Mouse (Mus musculus) layer of hippocampus, adult 8-10 months (tissue): ENCODE results near the gene Hoxb5. TPM values are rescaled to one million over a fixed set of nuclear protein-coding genes. Genes with fewer than 3 reads are reported as not detected.
A peak's percentile ranks its signal among the peaks of the same experiment; 100 is the strongest.

Experiments
- DNase-seq, 2 experiments: peaks; one replicate each; pipeline ENCODE4 v3.0.0; 2022; ENCODE audit warnings: low spot score in 2 of 2
- total RNA-seq, 4 experiments: library from RNA; stranded (reverse); gene quantifications; 2 replicates each; pipeline ENCODE4 v1.2.4; 2022

Gene Hoxb5
- total RNA-seq, 4 experiments from 2014 or later, result not detected

DNA sequence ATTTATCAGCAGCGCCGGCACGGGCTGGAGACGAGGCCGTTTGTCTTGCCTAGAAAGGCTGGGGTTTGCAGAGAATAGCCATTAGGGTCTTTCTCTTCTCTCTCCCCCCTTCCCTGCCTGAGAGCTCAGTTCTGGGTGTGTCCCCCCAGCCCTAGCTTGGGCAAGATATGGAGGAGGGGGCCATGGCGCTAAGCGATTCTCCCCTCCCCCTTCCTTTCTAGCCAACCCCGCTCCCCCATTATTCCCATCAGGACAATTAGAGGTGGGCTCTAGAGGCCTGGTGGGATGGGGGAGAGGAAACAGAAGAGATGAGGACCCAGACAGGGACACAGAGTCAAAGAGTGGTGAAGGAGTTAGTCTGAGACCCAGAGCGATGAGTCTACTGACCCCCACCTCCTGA lies 15.7 kb upstream of the Hoxb5 start:
- no peak for DNase-seq

DNA sequence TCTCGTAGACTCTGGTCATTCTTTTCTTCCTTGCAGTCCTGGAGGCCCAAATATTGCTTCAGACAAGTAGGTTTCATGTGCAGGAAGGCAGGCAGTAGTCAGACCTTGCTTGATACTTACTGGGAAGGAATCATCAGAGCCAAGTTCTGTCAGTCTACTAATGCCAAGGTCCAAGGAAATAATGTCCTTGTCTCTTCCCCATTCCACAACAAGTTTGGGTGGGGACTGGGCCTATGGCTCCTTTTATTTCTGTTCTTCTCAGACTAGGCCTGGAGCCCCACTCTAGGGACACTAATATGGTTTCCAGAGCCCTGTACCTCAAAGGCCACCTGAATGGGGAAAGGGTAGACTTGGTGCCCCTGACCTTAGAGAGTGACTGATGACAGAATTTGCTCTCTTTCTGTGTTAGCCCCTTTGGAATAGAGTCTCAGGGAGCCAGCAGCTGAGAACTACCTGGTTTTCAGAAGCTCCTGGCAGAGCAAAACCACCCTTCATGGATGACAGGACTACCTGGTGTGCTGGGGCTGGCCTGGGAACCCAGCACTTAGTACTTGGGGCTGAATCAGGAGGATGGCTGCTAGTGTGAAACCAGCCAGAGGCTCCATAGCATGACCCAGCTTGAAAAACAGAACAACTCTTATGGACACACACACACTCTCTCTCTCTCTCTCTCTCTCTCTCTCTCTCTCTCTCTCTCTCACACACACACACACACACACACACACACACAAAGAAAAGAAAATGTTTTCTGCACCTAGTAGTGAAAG lies 14.5 kb upstream of the Hoxb5 start:
- no peak for DNase-seq

DNA sequence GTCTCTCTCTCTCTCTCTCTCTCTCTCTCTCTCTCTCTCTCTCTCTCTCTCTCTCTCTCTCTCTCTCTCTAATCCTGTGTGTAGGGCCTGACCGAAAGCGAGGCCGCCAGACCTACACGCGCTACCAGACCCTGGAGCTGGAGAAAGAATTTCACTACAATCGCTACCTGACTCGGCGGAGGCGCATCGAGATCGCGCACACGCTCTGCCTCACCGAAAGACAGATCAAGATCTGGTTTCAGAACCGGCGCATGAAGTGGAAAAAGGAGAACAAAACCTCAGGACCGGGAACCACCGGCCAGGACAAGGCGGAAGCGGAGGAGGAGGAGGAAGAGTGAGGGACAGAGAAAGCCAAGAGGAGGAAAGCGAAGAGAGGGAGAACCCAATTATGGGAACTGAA lies 13.8 kb upstream of the Hoxb5 start:
- DNase-seq, result no peak

DNA sequence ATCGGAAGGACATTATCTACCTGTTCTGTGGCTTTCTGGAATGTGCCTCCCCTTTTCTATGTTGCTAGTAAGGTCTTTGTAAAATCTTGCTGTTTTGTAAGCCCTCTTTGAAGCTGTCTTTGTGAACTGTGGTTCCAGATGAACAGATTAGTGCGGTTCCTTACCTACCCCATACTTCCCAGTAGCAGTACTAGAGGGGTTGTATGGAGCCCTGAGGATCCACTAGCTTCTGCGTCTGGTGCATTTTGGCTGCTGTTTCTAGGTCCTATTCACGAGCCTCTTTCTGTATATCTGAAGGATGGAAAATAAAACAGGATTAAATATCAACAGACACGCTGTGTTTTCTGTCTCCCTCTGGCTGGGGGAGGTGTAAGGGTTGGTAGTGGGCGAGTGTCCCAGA lies 13.3 kb upstream of the Hoxb5 start:
- DNase-seq, result no peak

DNA sequence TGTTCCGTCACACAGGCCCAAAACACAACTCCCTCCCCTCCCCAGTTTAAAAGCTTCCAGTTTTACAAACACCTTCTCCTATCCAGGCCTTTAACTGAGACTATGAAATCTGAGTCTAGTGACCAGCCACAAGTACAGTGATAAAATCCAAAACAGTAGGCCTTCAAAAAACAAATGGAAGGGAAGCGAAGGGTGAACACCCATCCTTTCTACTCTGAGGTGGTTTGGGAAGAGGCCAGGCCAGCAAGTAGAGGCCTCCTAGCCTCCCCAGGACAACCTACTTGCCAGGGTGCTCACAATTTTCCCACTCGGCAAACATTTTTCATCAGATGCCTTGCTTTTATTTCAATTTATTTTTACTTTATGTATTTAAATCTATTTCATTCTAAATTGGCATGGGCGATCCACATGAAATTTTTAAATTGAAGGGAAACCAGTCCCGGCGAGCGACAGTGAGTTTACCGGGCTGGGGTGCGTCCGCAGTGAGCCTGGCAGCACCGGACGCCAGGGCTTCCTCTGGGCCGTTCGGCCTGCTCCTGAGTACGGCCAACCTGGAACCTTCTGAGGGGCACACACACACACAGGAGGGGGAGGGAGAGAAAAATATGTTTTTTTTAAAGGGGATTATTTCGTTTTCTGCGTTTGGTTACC lies 12.3 kb upstream of the Hoxb5 start:
- no peak for DNase-seq

DNA sequence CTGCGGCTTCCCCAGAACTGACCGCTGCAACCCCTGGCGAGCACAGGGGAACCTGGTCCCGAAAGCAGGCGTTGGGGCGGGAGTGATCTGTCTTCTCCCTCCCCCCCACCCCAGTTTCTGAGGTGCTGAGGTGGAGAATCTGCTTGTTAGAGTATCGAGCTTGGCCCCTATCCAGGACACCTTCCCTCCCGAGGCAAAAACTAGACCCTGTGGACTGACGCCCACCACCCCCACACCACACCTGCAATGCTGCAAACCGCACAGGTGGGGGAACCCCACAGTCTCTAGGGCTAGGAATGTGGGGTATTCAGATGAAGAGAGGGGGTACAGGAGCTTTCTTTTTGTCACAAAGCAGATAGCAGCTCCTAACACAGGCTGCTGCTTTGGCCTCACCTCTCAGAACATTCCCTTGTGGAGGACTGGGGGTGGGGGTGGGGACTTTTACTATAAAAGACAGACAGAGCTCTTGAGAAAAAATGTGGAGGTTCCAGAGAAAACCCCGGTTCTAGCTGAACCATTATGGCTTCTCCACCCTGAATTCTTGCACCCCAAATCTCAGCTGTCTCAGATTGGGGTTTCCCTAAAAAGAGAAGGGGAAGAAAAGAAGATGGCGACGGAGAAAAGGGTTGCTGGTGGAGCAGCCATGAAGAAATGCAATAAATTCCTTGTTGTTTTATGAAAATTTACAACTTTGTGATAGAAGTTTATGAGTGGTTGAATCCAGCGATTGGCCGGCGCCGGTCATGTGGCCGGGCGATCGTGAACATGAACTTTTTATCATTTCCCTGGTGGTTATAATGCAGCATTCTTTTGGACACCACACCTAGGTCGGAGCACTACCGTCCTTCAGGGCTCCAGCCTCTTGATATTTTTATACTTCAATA lies 11.2 kb upstream of the Hoxb5 start, which contains the start of gene Hoxb6:
TSS of gene Hoxb6 (plus strand) at position 796 of the 884 bp plus-strand sequence.
- DNase-seq, result no peak

DNA sequence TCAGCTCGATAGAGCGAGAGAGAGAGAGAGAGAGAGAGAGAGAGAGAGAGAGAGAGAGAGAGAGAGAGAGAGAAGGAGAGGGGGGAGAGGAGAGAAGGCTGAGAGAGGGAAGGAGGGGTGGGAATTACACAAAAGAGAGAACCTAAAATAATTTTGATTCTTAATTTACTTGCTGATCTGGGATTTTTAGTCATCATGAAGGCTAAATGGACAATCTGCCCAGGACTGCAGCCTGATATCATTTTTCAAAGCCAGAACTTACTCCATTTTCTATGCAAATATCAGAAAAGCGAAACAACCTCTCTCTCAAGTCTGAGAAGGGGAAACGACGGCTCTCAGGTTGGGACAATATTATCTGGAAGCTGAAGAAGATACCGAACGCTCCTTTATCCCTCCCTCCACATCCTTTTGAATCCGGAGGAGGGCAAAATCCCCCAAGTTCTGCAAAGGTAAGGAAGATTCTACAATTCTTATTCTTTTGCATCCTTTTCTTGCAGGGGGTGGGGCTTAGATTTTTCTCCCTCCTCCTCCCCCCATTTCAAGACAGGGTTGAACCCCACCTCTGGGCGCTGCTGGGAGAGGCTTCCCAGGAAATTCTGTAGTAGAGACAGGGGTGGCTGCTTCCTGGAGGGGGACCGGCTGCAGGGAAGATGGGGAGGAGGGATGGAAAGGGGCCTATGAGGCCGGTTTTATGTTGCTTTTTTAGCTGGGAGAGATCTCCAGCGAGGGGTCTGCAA lies 10.4 kb upstream of the Hoxb5 start:
- DNase-seq, result no peak

DNA sequence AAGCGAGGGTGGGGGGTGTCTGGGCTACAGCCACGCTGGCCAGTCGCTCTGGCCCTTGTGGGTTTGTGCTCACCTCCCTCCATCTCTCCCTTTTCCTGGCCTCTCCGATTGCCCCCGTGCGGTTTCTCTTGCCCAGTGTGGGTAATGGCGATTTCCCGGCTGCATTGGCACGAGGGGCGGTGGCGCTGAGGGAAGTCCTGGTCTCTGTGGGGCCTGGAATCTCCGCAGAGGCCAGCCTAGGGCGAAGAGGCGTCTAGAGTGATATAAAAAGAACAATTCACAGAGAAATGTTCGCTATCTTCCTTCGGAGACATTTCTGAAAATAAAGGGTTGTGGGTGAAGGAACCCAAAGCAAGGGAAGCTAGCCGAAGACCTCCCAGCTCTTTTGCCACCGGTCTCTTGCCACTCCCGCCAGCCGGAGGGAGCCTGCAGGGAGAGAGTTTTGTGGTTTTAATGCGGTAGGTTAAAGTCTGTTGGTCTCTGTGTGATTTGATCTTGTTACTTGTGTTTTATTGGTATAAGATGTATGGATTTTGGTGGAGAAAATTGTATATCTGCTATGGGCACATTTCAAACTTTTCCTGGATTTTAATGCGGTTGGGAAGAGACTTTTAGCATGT lies 9.7 kb upstream of the Hoxb5 start:
- no peak for DNase-seq

DNA sequence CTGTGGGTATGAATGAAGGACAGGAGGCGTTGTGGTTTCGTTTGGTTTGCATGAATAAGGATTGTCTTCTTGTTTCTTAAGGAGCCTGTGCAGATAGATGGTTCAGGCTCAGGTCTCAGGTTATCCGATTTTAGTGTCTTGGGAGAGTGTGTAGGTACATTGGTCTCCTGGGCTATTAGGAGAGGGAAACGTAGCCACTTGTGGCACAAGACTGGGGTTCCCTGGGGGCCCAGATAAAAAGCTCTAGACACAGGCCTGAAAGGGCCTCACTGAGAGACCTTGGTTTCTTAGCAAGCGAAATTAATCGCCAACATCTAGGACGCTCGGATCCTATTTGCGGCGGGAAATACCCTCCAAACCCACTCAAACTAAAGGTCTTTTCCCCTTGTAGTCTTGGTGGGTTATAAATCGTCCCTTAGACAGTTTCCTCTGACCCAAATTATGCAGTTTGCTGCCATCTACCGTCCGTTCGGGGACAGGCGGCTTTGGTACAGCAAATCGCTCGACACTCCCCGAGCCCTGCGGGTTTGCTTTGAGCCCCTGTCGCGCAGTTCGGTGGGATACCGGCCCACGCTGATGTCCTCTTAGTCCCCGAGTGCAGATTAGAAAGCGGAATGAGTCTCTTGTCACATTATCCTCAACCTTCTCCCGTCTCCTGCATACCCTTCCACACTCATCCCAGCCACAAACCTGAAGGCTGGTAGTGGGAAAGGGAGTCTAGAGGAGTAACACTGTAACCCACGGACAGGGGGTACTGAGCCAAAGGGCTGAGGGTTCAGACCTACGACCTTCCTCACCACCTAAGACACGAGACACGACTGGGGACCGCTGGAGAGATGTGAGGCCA lies 8.7 kb upstream of the Hoxb5 start:
- peak in 1 of 2 experiments; percentile 41 for DNase-seq

DNA sequence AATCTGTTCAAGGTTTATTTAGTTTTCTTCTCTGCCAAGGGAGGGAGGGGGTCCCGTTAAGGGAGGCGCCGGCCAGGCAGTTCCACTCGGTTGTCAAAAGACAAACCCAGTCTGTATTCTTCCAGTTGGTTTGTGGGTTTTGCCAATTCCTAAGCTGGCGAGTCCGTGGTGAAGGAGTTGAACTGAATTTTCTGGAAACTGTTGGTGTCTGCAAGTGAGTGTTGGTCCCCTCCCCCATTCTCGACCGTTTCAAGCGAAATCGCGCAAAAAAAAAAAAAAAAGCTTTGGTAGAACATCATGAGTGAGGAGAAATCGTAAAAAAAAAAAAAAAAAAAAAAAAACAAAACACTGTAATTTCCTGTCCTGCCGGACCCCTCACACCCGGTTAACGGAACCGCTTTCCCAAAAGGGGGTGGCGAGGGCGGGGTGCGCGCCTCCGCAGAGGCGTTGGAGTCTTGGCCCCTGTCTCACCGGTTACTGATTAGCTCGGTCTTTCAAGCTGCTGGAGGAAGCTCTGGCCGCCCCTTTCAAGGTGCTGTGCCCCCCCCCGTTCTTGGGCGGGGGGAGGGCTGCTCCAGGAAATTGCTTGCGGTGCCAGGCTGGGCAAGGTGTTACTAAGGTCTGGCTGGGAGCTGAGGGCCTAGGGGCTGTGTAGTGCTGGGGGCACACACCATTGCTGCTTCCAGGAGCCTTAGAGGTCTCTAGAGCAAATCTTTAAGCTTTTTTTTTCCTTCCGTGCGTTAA lies 7.9 kb upstream of the Hoxb5 start:
- no peak for DNase-seq

DNA sequence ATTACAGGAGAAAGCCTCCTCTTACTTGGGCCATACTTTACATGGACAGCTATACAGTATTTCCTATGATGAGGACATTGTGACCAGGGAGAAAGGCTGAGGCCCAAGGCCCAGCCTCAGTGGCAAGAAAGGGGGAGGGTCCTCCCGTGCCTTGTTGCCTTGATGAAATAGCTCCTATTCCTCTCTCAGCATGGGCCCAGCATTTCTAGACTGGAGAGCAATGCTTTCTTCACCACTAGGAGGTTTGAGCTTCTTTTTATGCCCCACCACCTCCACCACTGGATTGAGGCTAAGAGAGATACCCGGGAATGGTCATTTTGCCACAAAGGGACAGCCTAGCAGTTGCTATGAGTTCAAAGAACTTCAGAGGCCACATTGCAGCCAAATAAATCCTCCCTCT lies 6.1 kb upstream of the Hoxb5 start:
- no peak for DNase-seq

DNA sequence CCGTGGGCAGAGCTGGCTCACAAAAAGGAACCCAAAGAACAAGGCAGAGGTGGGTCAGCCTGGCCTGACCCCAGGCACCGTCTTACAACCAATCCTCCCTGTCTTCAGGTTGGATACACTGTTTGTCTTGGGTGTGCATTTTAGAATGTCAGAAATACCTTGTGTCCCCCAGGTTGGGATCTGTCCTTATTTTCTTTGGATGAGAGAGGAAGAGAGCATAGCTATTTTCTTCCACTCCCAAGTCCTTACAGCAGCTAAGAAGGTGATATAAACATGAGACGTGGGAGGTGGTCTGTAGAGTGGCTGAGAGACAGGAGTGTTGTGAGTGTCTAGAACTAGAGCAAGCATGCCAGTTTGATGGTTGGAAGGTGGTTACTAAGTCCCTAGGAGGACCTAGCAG lies 5.7 kb upstream of the Hoxb5 start:
- no peak for DNase-seq

DNA sequence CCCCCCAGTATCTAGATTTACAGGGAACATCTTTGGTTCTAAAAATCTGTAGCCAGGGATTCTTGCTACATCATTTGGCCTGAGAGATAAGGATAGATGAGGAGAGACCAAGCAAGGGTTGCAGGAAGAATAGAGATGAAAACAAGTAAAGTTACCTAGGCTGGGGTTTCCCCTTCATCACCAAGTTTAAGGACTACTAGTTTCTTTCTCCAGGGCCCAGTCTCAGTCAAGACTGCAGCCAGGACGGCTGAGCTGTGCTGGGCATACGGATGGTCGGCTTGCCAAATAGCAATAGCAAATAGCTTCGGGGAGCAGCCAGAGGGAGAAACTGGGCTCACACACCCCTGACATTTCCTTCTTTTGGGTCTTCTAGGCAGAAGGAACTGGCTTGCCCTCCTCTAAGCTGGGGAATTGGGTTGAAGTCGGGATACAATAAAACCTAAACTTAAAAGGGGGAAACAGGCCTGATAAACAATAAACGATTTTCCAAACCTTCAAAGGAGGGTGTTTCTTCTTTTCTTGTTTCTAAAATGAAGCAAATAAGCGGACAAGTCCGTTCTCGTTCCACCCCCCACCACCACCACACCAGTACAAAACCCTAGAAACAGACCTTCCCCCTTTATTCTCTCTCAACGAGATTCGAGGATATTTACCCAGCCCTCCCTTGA lies 5.0 kb upstream of the Hoxb5 start:
- DNase-seq, result no peak

DNA sequence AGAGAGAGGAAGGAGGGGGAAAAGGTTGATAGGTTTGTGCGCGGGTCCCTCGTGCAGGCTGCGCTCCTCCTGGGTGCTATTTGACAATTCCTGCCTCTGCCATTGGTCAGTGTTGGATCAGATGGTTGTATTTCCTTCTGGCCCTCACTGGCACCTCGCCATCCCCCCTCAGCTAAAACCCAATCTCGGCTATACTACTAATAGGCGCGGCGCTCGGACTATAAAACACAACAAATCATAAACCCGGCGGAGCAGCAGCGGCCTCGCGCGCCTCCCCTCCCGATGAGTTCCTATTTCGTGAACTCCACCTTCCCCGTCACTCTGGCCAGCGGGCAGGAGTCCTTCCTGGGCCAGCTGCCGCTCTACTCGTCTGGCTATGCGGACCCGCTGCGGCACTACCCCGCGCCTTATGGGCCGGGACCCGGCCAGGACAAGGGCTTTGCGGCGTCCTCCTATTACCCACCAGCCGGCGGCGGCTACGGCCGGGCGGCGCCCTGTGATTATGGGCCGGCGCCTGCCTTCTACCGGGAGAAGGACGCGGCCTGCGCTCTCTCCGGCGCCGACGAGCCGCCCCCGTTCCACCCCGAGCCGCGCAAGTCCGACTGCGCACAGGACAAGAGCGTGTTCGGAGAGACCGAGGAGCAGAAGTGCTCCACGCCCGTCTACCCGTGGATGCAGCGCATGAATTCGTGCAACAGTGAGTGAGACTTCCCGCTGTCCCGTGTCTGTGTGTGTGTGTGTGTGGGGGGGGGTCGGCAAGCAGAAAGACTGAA lies 4.1 kb upstream of the Hoxb5 start:
- DNase-seq, result no peak

DNA sequence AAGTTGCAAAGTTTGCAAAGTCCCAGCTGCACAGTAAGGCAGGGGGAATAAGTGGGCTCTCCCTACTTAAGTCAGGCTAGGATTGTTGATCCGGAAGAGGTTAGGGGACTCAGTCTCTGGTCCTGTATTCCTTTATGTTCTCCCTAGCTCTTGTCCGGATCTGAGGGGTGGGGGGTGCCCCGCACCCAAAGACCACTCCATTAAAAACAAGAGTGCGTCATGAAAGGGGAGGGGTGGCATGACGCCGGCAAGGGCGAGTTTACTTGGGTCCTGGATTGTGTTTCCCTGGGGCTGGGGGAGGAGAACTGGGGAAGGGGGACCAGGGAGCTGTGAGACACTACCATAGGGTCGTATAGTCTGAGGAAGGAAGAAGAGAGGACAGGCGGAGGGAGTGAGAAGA lies 3.4 kb upstream of the Hoxb5 start:
- DNase-seq, result no peak

DNA sequence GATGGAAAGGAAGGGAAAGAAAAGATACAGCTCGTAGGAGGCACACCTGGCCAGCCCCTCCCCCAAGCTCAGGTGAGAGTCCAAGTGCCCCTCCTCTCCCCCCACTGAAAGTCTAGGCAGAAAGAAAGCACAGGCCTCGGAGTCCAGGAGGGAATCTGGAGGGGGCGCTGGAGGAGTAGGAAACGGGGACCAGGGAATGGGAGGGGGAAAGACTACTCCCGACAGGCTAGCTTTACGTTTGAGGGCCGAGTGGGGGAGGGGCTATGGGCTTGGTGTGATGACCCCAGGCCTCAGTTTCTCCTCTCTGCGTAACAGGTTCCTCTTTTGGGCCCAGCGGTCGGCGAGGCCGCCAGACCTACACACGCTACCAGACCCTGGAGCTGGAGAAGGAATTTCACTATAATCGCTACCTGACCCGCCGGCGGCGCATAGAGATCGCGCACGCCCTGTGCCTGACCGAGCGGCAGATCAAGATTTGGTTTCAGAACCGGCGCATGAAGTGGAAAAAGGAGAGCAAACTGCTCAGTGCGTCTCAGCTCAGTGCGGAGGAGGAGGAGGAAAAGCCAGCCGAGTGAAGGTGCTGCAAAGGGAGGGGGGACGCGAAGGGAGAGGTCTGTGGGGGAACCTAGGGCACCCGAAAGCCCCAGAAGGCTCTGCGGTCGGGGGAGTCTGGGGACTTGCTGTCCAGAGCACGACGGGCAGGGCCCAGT lies 2.6 kb upstream of the Hoxb5 start:
- DNase-seq, result no peak

DNA sequence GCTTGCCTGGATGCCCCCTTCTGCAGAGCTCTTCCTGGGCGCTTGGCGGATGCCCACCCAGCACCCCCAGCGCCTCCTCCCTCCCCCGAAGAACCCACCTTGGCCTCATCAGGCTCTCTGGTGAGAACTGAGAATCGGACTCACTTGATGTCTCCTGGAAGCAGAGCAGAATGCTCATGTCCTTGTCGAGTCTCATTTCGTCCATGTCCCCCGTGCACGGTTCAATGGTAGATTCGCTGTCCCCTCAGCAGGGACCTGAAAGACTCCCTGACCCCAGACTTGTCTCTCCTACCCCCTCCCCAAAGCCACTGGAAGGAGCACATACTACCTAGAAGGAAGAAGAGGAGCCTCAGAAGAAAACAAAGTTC lies 2.1 kb upstream of the Hoxb5 start:
- no peak for DNase-seq
